Mouse (Mus musculus): ENCODE results near the gene Eif1b. TPM values are rescaled to one million over a fixed set of nuclear protein-coding genes. Genes with fewer than 3 reads are reported as not detected.
"Not testable (repeated sequence)": the region's sequence is repeated elsewhere in the genome, so short reads cannot be mapped to it uniquely, and the experiment has no call there.

Eif1b gene
- total RNA-seq, 2 experiments from 2014 or later, result 195 to 213 TPM

- DNase-seq (ENCODE audit: extremely low spot score in 1 of 2, low spot score in 1 of 2), result no peak
These were observed 27.6 kb downstream of the Eif1b start for GRCm38 (mm10) chr9:120519469-120520125.

DNA sequence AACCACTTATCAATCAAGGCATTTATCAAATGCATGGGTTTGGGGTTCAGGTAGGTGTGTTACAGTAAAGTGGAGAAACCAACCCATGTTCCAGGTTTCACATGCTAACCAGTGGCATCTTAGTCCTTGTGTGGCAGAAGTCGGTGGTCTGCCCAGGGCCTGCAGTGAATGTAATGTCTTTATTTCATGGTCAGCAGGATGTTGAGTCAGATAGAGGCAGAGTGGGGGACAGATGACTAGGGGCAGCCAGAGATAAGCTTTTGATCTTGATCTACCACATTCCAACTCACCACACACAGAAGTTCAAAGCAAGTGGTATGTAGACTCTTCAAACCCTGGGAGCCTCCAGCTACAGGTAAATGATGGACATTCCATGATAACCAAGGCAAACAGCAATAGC, 29.1 kb downstream of the Eif1b start:
- no peak for DNase-seq (ENCODE audit: extremely low spot score in 1 of 2, low spot score in 1 of 2)

GRCm38 (mm10) chr9:120527270-120527669, 35.2 kb downstream of the Eif1b start:
- DNase-seq (ENCODE audit: extremely low spot score in 1 of 2, low spot score in 1 of 2), result no peak

GRCm38 (mm10) chr9:120527919-120528318, 35.9 kb downstream of the Eif1b start:
- DNase-seq (ENCODE audit: extremely low spot score in 1 of 2, low spot score in 1 of 2), result no peak

- DNase-seq (ENCODE audit: extremely low spot score in 1 of 2, low spot score in 1 of 2), result no peak
These were observed 36.9 kb downstream of the Eif1b start for GRCm38 (mm10) chr9:120528815-120529510.

DNA sequence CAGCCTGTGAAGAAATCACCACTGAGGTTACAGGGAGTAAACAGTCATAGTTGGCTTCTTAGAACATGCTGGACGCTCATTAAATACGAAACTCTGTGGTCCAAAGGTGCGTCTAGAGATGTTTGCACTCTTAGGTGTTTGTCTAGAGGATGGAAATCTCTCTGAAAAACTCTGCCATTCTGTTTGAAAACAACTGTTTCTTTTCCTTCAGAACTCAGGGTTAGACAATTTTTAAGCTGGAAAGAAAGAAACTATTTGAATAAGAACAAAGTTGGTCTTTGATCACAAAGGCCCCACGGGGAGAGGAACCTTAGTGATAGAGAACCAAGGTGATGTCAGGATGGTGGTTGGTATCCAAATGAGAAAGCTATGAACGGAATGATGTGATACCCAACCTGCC, 38.4 kb downstream of the Eif1b start:
- DNase-seq (ENCODE audit: extremely low spot score in 1 of 2, low spot score in 1 of 2), result no peak

- DNase-seq (ENCODE audit: extremely low spot score in 1 of 2, low spot score in 1 of 2), result no peak
These were observed 40.0 kb downstream of the Eif1b start for GRCm38 (mm10) chr9:120532062-120532461.

- no peak for DNase-seq (ENCODE audit: extremely low spot score in 1 of 2, low spot score in 1 of 2)
These were observed 40.7 kb downstream of the Eif1b start for GRCm38 (mm10) chr9:120532691-120533090.

- DNase-seq (ENCODE audit: extremely low spot score in 1 of 2, low spot score in 1 of 2), result not testable (repeated sequence)
These were observed 41.5 kb downstream of the Eif1b start for GRCm38 (mm10) chr9:120533446-120533950.

DNA sequence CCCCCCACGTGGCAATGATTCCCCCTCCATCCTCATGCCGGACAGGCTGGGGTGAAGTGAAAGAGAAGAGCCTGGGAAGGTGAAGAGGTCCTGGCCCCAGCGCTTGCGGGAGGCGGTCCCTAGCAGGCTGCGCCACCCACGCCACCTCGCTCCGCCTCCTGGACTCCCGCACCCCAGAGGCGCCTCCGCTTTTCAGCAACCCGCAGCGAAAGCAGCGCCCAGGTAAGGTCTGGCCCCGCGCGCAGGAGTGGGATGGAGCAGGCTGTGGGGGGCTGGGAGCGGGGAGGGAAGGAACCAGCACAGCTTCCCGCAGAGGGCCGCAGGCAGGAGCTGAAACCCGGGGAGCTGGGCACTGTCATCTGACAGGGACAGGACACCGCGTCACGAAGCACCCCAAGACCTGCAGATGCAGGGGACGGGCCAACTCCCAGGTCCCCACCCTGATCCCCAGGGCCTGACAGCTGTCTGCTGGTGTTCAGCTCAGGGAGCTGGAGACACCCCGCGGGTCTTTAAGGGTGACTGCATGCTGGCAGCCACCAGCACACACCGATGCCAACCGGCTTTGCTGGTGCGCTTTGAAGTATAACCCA, 47.7 kb downstream of the Eif1b start, which contains the start of gene Entpd3:
TSS of gene Entpd3 (plus strand) at position 157 of the 590 bp plus-strand sequence.
- DNase-seq (ENCODE audit: extremely low spot score in 1 of 2, low spot score in 1 of 2), result peak; percentile 10 to 24

DNA sequence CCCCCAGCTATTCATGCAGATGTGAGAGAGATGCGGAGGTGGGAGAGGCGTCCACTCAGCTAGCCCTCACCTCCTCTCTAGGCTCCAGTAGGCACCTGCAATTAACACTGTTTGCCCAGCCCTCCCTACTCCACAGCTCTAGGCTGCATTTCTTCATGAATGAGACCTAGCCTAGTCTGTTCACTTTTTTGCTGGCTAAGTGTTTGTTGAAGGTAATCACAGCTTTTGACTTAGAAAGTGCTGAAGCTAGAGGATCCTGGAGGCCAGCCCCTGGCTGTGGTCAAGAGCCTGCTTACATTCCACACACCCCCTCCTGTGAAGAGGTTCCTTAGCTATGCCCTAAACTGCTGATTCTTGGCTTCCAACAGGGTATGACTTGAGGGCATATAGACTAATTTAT, 49.4 kb downstream of the Eif1b start:
- no peak for DNase-seq (ENCODE audit: extremely low spot score in 1 of 2, low spot score in 1 of 2)

GRCm38 (mm10) chr9:120542241-120542640, 50.2 kb downstream of the Eif1b start:
- DNase-seq (ENCODE audit: extremely low spot score in 1 of 2, low spot score in 1 of 2), result no peak

Other genes with a start within 250 kb of the Eif1b start
- 10 to 100 TPM; 49.6 to 52.7 TPM for gene Myrip, start 190.7 kb upstream of the Eif1b start, total RNA-seq (2021)
- 1 to 10 TPM; 6.1 to 6.6 TPM for gene Entpd3, start 47.6 kb downstream of the Eif1b start, total RNA-seq (2021)
- 100 to 1,000 TPM; 275 to 303 TPM for gene Rpl14, start 79.2 kb downstream of the Eif1b start, total RNA-seq (2021)

Measured in layer of hippocampus, postnatal 25 days (tissue).